Mouse (Mus musculus) layer of hippocampus, postnatal 14 days (tissue): ENCODE measurements around the gene Crhr1. TPM values are rescaled to one million over a fixed set of nuclear protein-coding genes. Genes with fewer than 3 reads are reported as not detected.
"Not testable (repeated sequence)": the region's sequence is repeated elsewhere in the genome, so short reads cannot be mapped to it uniquely, and the experiment has no call there.

ENCODE experiments used
- DNase-seq, 2 experiments: peaks; one replicate each; pipeline ENCODE4 v3.0.0; 2021 to 2022; ENCODE audit warnings: low spot score in 2 of 2, mixed read lengths in 1 of 2
- total RNA-seq, 2 experiments: library from RNA; stranded (reverse); gene quantifications; 2 replicates each; pipeline ENCODE4 v1.2.3; 2021

The Crhr1 gene
- total RNA-seq, 2 experiments from 2014 or later = 8.0 to 8.3 TPM

- no peak for DNase-seq
Measured at GRCm38 (mm10) chr11:104190008-104190407, 57.4 kb downstream of the Crhr1 start.

- no peak for DNase-seq
Measured at GRCm38 (mm10) chr11:104195382-104195781, 62.7 kb downstream of the Crhr1 start.

DNA sequence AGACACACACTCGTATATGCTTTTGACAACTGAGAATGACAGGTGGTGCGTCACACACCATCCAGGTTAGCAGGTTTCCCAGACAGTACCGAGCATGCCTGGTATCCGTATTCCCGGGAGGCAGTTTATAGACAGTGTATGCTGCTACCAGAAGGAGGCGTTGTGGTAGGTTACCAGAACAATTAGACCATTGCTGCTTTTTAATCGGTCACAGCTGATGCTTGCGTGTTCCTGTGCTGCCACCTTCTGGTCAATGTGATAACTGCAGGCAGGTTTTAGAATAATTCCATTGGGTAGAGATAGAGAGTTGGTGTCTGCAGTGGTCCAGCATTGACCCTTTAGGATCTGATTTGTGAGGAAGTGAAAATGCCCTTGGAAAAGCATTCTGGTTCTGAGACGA is 63.1 kb downstream of the Crhr1 start:
- peak; percentile 92 to 94 for DNase-seq

- DNase-seq = no peak
Measured at GRCm38 (mm10) chr11:104197861-104198260, 65.2 kb downstream of the Crhr1 start.

- DNase-seq = no peak
Measured at GRCm38 (mm10) chr11:104203271-104203670, 70.6 kb downstream of the Crhr1 start.

GRCm38 (mm10) chr11:104206573-104206972 is 73.9 kb downstream of the Crhr1 start:
- no peak for DNase-seq

- DNase-seq = no peak
Measured at GRCm38 (mm10) chr11:104209041-104209440, 76.4 kb downstream of the Crhr1 start.

DNA sequence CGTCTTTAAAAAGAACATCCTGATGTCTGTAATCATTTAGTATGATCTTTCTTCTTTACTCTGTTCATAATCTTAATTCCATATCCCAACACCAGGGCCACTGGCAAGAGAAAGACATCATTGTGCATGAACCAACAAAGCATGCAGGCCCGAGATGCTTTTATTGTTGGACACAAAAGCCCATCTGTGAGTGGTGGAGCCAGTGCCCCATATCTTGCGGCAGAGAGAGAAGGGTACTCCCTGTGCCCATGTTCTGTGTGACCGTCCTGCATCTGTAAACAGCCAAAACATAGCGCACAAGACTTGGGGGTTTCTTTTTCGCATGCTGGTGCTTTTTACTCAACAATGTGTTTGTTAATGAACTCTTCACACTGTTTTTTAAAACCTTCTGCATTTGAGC is 78.6 kb downstream of the Crhr1 start:
- DNase-seq = no peak

GRCm38 (mm10) chr11:104214128-104214527 is 81.5 kb downstream of the Crhr1 start:
- DNase-seq = not testable (repeated sequence)

- DNase-seq = no peak
Measured at GRCm38 (mm10) chr11:104218075-104218474, 85.4 kb downstream of the Crhr1 start.

DNA sequence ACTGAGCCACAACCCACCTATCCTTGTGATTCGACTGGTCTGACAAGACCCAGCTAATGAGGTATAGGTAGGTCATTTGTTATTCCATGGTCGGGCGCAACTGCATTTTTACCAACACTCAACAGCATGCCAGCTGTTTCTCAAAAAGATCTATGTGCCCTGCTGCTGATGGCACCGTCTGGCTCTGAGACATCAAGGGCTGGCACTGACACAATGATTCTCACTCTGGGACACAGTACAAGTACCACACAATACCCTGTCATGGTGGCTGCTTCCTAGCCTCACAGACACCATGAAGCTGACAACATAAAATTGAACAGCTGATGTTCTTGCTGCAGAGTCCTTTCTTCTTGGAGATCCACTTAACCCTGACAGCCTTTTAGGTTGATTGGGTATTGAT is 87.6 kb downstream of the Crhr1 start:
- no peak for DNase-seq

DNA sequence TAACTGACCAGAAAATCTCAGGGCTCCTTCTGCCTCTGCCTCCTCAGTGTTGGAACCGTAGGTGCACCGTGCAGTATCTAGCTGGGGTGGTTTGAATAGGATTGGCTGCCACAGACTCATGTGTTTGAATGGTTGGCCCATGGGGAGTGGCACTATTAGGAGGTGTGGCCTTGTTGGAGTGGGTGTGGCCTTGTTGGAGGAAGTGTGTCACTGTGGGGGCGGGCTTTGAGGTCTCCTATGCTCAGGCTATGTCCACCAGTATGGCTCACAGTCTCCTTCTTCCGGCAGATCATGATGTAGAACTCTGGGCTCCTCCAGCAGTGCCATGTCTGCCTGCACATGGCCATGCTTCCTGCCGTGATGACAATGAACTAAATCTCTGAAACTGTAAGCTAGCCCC is 89.1 kb downstream of the Crhr1 start:
- no peak for DNase-seq

GRCm38 (mm10) chr11:104223301-104223700 is 90.6 kb downstream of the Crhr1 start:
- no peak for DNase-seq

Other genes with a start within 250 kb of the Crhr1 start
- 1,000 to 10,000 TPM in 1 of 2 experiments, 100 to 1,000 TPM in 1; 994 to 1,064 TPM for gene Nsf, start 178.8 kb upstream of the Crhr1 start, total RNA-seq
- gene Arf2, start 166.1 kb upstream of the Crhr1 start, total RNA-seq = 10 to 100 TPM; 55.8 to 56.2 TPM
- not detected for gene Sppl2c, start 53.5 kb downstream of the Crhr1 start, total RNA-seq
- gene Mapt, start 98.5 kb downstream of the Crhr1 start, total RNA-seq = 100 to 1,000 TPM; 323 to 343 TPM